Mouse (Mus musculus) MEL (cell line): ENCODE data around the gene Arhgap35. TPM values are rescaled to one million over a fixed set of nuclear protein-coding genes. Genes with fewer than 3 reads are reported as not detected.

ENCODE experiments used
- DNase-seq: peaks from one replicate; pipeline ENCODE4 v3.0.0; 2011; ENCODE audit warnings: low read depth, low spot score
- H3K27ac ChIP-seq: 2 replicates; pipeline ENCODE4 v1.5.1; 2012; ENCODE audit warnings: low read depth, mild to moderate bottlenecking, control low read depth, low read length, moderate library complexity; ENCODE audit not compliant: control insufficient read depth
- H3K27me3 ChIP-seq, 2 experiments: fragments of 150-350 bp in 1 of 2; sonication (generic) in 1 of 2; 2 replicates each; pipeline ENCODE4 v1.6.1; 2012; ENCODE audit warnings: low read length in 2 of 2, mild to moderate bottlenecking in 2 of 2, improper control_type of control experiment in 1 of 2, moderate library complexity in 1 of 2; ENCODE audit not compliant: insufficient read depth in 2 of 2, control insufficient read depth in 1 of 2
- H3K36me3 ChIP-seq, 2 experiments: 2 replicates each; pipeline ENCODE4 v1.6.1; 2012 to 2014; ENCODE audit warnings: low read length in 2 of 2, improper control_type of control experiment in 1 of 2, inconsistent platforms in 1 of 2, mild to moderate bottlenecking in 1 of 2; ENCODE audit not compliant: insufficient read depth in 2 of 2, control insufficient read depth in 1 of 2
- H3K4me1 ChIP-seq, 2 experiments: fragments of 150-350 bp in 1 of 2; sonication (generic) in 1 of 2; 2 replicates each; pipeline ENCODE4 v1.6.1; 2012; ENCODE audit warnings: low read length in 2 of 2, improper control_type of control experiment in 1 of 2, mild to moderate bottlenecking in 1 of 2; ENCODE audit not compliant: insufficient read depth in 2 of 2, control insufficient read depth in 1 of 2
- H3K4me3 ChIP-seq, 2 experiments: fragments of 150-350 bp in 1 of 2; sonication (generic) in 1 of 2; 2 replicates each; pipeline ENCODE4 v1.5.1; 2012; ENCODE audit warnings: low read depth in 2 of 2, low read length in 2 of 2, mild to moderate bottlenecking in 2 of 2, moderate library complexity in 2 of 2, control low read depth in 1 of 2, improper control_type of control experiment in 1 of 2; ENCODE audit not compliant: control insufficient read depth in 1 of 2, insufficient read depth in 1 of 2
- H3K79me2 ChIP-seq: 2 replicates; pipeline ENCODE4 v1.6.1; 2012; ENCODE audit warnings: mild to moderate bottlenecking, low read length, moderate library complexity; ENCODE audit not compliant: control insufficient read depth, poor library complexity, insufficient read depth
- H3K9ac ChIP-seq: 2 replicates; pipeline ENCODE4 v1.6.1; 2012; ENCODE audit warnings: low read depth, mild to moderate bottlenecking, control low read depth, low read length, moderate library complexity; ENCODE audit not compliant: control insufficient read depth, poor library complexity, severe bottlenecking
- H3K9me3 ChIP-seq: fragments of 150-350 bp; sonication (generic); replicated peaks from 2 replicates; pipeline ENCODE4 v1.6.1; 2012; ENCODE audit warnings: mild to moderate bottlenecking, low read length, improper control_type of control experiment, moderate library complexity; ENCODE audit not compliant: insufficient read depth
- E2F4 ChIP-seq: IDR thresholded peaks from 2 replicates; pipeline ENCODE4 v1.6.1; 2011; ENCODE audit warnings: low read depth, low read length, improper control_type of control experiment, borderline replicate concordance
- KAT2A ChIP-seq: conservative IDR thresholded peaks from 2 replicates; pipeline ENCODE4 v1.6.1; 2012; ENCODE audit warnings: low read depth, low read length, improper control_type of control experiment, inconsistent platforms
- MXI1 ChIP-seq: IDR thresholded peaks from 2 replicates; pipeline ENCODE4 v1.6.1; 2011; ENCODE audit warnings: mild to moderate bottlenecking, low read depth, low read length, improper control_type of control experiment
- POLR2AphosphoS2 ChIP-seq: IDR thresholded peaks from 2 replicates; pipeline ENCODE4 v1.6.1; 2011; ENCODE audit warnings: low read length, improper control_type of control experiment
- POLR2AphosphoS5 ChIP-seq: IDR thresholded peaks from 2 replicates; pipeline ENCODE4 v1.6.1; 2012; ENCODE audit warnings: low read depth, borderline replicate concordance, mild to moderate bottlenecking, inconsistent platforms, low read length, moderate library complexity, mixed read lengths
- RAD21 ChIP-seq: IDR thresholded peaks from 2 replicates; pipeline ENCODE4 v1.6.1; 2011; ENCODE audit warnings: mild to moderate bottlenecking, low read depth, low read length, improper control_type of control experiment
- RCOR1 ChIP-seq: IDR thresholded peaks from 2 replicates; pipeline ENCODE4 v1.6.1; 2012; ENCODE audit warnings: low read depth, mild to moderate bottlenecking, inconsistent platforms, low read length, improper control_type of control experiment
- ZMIZ1 ChIP-seq: IDR thresholded peaks from 2 replicates; pipeline ENCODE4 v1.6.1; 2012; ENCODE audit warnings: low read depth, mild to moderate bottlenecking, inconsistent platforms, low read length, improper control_type of control experiment, moderate library complexity
- polyA plus RNA-seq, 2 experiments: library from polyadenylated mRNA; stranded (reverse) in 1 of 2; unstranded in 1 of 2; fragments of >175 nt in 1 of 2; fragments of >200 nt in 1 of 2; gene quantifications; 2 replicates each; pipeline versions ENCODE4 v1.2.1 to v1.2.4; 2012; ENCODE audit warnings: low replicate concordance in 2 of 2, low read depth in 1 of 2; ENCODE audit not compliant: insufficient read length in 2 of 2, insufficient read depth in 1 of 2, missing spikeins in 1 of 2
- total RNA-seq: library from RNA; depleted of rRNA; stranded (reverse); fragments of 300-350 nt; gene quantifications from 2 replicates; pipeline ENCODE4 v1.2.3, GENCODE M21; 2012; rRNA removed

Gene Arhgap35
- total and polyA plus RNA-seq, 3 experiments, result 7.4 to 13.4 TPM; not detected in 1

GRCm38 (mm10) chr7:16452587-16453073 lies 162.2 kb downstream of the Arhgap35 start, which contains the start of gene Tmem160 (continued):
- TF ChIP-seq POLR2AphosphoS2 (no peak), MXI1 (no peak)

GRCm38 (mm10) chr7:16451656-16452055 lies 163.1 kb downstream of the Arhgap35 start:
- Histone ChIP-seq H3K9ac (peak overlapping the region; percentile 50), H3K4me1 (peaks cover 1 to 13% of the 10 kb centered on the region in 2 experiments; a peak in 3 of 4 replicates), H3K27me3 (no peaks in the 10 kb centered on the region), H3K27ac (peak overlapping the region; percentile 61), H3K4me3 (peak overlapping the region; percentile 39 to 50), H3K79me2 (no peaks in the 10 kb centered on the region; the same call in none of the 2 replicates), H3K36me3 (peaks cover 0 to 5% of the 10 kb centered on the region in 2 experiments; a peak in 2 of 4 replicates), H3K9me3 (no peaks in the 10 kb centered on the region)
- DNase-seq, result peak; percentile 48
- TF ChIP-seq MXI1, result no peak
- TF ChIP-seq POLR2AphosphoS2, result no peak
- 0 out of 2 replicates have a peak, but pooled peaks have one; percentile 5 for TF ChIP-seq ZMIZ1
- TF ChIP-seq E2F4, result no peak
- TF ChIP-seq RAD21, result no peak
- TF ChIP-seq RCOR1, result no peak
- TF ChIP-seq POLR2AphosphoS5, result no peak
- TF ChIP-seq KAT2A, result no peak

Other genes starting within 250 kb of the Arhgap35 start
- 182 and 187 TPM in 2 replicates for gene Sae1, start 227.2 kb downstream of the Arhgap35 start, total RNA-seq
- 100 to 1,000 TPM in 1 of 2 experiments, not detected in 1; 287 TPM for gene Sae1, start 227.2 kb downstream of the Arhgap35 start, polyA plus RNA-seq
- 32.2 and 32.9 TPM in 2 replicates for gene Zc3h4, start 214.1 kb downstream of the Arhgap35 start, total RNA-seq
- gene Zc3h4, start 214.1 kb downstream of the Arhgap35 start, polyA plus RNA-seq, result 10 to 100 TPM; 59.4 to 71.8 TPM
- gene Tmem160, start 162.2 kb downstream of the Arhgap35 start, total RNA-seq, result 90.1 and 90.8 TPM in 2 replicates
- 10 to 100 TPM in 1 of 2 experiments, not detected in 1; 73.3 TPM for gene Tmem160, start 162.2 kb downstream of the Arhgap35 start, polyA plus RNA-seq
- gene Npas1, start 137.3 kb downstream of the Arhgap35 start, total RNA-seq, result 0.08 and 0.16 TPM in 2 replicates
- gene Npas1, start 137.3 kb downstream of the Arhgap35 start, polyA plus RNA-seq, result 1 to 10 TPM in 1 of 2 experiments, not detected in 1; 1.3 TPM
- not detected in 2 replicates for gene Ceacam15, start 60.7 kb upstream of the Arhgap35 start, total RNA-seq
- gene Ceacam15, start 60.7 kb upstream of the Arhgap35 start, polyA plus RNA-seq, result not detected
- not detected in 2 replicates for gene Ceacam9, start 106.9 kb upstream of the Arhgap35 start, total RNA-seq
- not detected for gene Ceacam9, start 106.9 kb upstream of the Arhgap35 start, polyA plus RNA-seq
- gene Ap2s1, start 123.4 kb upstream of the Arhgap35 start, total RNA-seq, result 279 and 288 TPM in 2 replicates
- 100 to 1,000 TPM in 1 of 2 experiments, not detected in 1; 297 TPM for gene Ap2s1, start 123.4 kb upstream of the Arhgap35 start, polyA plus RNA-seq
- gene Slc1a5, start 166.3 kb upstream of the Arhgap35 start, total RNA-seq, result 72.0 and 88.6 TPM in 2 replicates
- 100 to 1,000 TPM in 1 of 2 experiments, not detected in 1; 180 TPM for gene Slc1a5, start 166.3 kb upstream of the Arhgap35 start, polyA plus RNA-seq
- 54.7 and 55.8 TPM in 2 replicates for gene Strn4, start 200.9 kb upstream of the Arhgap35 start, total RNA-seq
- 10 to 100 TPM in 1 of 2 experiments, not detected in 1; 93.5 TPM for gene Strn4, start 200.9 kb upstream of the Arhgap35 start, polyA plus RNA-seq
- gene Fkrp, start 201.7 kb upstream of the Arhgap35 start, total RNA-seq, result 12.6 and 15.9 TPM in 2 replicates
- 10 to 100 TPM in 1 of 2 experiments, not detected in 1; 19.2 TPM for gene Fkrp, start 201.7 kb upstream of the Arhgap35 start, polyA plus RNA-seq
- gene Prkd2, start 227.9 kb upstream of the Arhgap35 start, total RNA-seq, result 2.1 and 2.9 TPM in 2 replicates
- gene Prkd2, start 227.9 kb upstream of the Arhgap35 start, polyA plus RNA-seq, result 1 to 10 TPM in 1 of 2 experiments, not detected in 1; 8.7 TPM